Mouse (Mus musculus): ENCODE measurements around the gene Tuba3b. TPM values are rescaled to one million over a fixed set of nuclear protein-coding genes. Genes with fewer than 3 reads are reported as not detected.

The Tuba3b gene
- polyA plus RNA-seq, 1 experiment = 1,453 TPM

- H3K36me3 ChIP-seq (ENCODE audit: control insufficient read depth, insufficient read depth, low read length) = no peaks in the 10 kb centered on the region
- no peaks in the 10 kb centered on the region for H3K4me1 ChIP-seq (ENCODE audit: control insufficient read depth, insufficient read depth, low read length)
- no peak for TF ChIP-seq CTCF (IDR thresholded peaks at IDR 0.05; ENCODE audit: control insufficient read depth, insufficient read depth, insufficient replicate concordance, low read depth, low read length)
- no peak for TF ChIP-seq POLR2A (IDR thresholded peaks at IDR 0.05; ENCODE audit: control insufficient read depth, low read depth, low read length)
- H3K4me3 ChIP-seq (ENCODE audit: control insufficient read depth, low read depth, low read length) = no peak overlapping the region
- H3K27ac ChIP-seq (ENCODE audit: control insufficient read depth, insufficient read depth, low read depth, low read length) = no peak overlapping the region
- no peaks in the 10 kb centered on the region for H3K27me3 ChIP-seq (ENCODE audit: control insufficient read depth, insufficient read depth, low read length)
Measured at GRCm38 (mm10) chr6:145630269-145630668, 14.7 kb downstream of the Tuba3b start.

- Histone ChIP-seq H3K4me1 (ENCODE audit: control insufficient read depth, insufficient read depth, low read length) (no peaks in the 10 kb centered on the region), H3K36me3 (ENCODE audit: control insufficient read depth, insufficient read depth, low read length) (no peaks in the 10 kb centered on the region), H3K4me3 (ENCODE audit: control insufficient read depth, low read depth, low read length) (no peak overlapping the region), H3K27ac (ENCODE audit: control insufficient read depth, insufficient read depth, low read depth, low read length) (no peak overlapping the region), H3K27me3 (ENCODE audit: control insufficient read depth, insufficient read depth, low read length) (no peaks in the 10 kb centered on the region)
- TF ChIP-seq POLR2A (IDR thresholded peaks at IDR 0.05; ENCODE audit: control insufficient read depth, low read depth, low read length) (no peak), CTCF (IDR thresholded peaks at IDR 0.05; ENCODE audit: control insufficient read depth, insufficient read depth, insufficient replicate concordance, low read depth, low read length) (no peak)
Measured at GRCm38 (mm10) chr6:145634454-145634853, 18.9 kb downstream of the Tuba3b start.

- H3K4me3 ChIP-seq (ENCODE audit: control insufficient read depth, low read depth, low read length) = no peak overlapping the region
- peaks cover 2% of the 10 kb centered on the region; the same call in 1 of the 2 replicates for H3K4me1 ChIP-seq (ENCODE audit: control insufficient read depth, insufficient read depth, low read length)
- no peaks in the 10 kb centered on the region for H3K27me3 ChIP-seq (ENCODE audit: control insufficient read depth, insufficient read depth, low read length)
- TF ChIP-seq CTCF (IDR thresholded peaks at IDR 0.05; ENCODE audit: control insufficient read depth, insufficient read depth, insufficient replicate concordance, low read depth, low read length) (no peak), POLR2A (IDR thresholded peaks at IDR 0.05; ENCODE audit: control insufficient read depth, low read depth, low read length) (no peak)
- H3K27ac ChIP-seq (ENCODE audit: control insufficient read depth, insufficient read depth, low read depth, low read length) = no peak overlapping the region
- H3K36me3 ChIP-seq (ENCODE audit: control insufficient read depth, insufficient read depth, low read length) = no peaks in the 10 kb centered on the region
Measured at GRCm38 (mm10) chr6:145636682-145637081, 21.1 kb downstream of the Tuba3b start.

- Histone ChIP-seq H3K27ac (ENCODE audit: control insufficient read depth, insufficient read depth, low read depth, low read length) (no peak overlapping the region), H3K36me3 (ENCODE audit: control insufficient read depth, insufficient read depth, low read length) (no peaks in the 10 kb centered on the region), H3K4me1 (ENCODE audit: control insufficient read depth, insufficient read depth, low read length) (peaks cover 4% of the 10 kb centered on the region; the same call in 1 of the 2 replicates), H3K4me3 (ENCODE audit: control insufficient read depth, low read depth, low read length) (no peak overlapping the region), H3K27me3 (ENCODE audit: control insufficient read depth, insufficient read depth, low read length) (no peaks in the 10 kb centered on the region)
- TF ChIP-seq POLR2A (IDR thresholded peaks at IDR 0.05; ENCODE audit: control insufficient read depth, low read depth, low read length) (no peak), CTCF (IDR thresholded peaks at IDR 0.05; ENCODE audit: control insufficient read depth, insufficient read depth, insufficient replicate concordance, low read depth, low read length) (no peak)
Measured at GRCm38 (mm10) chr6:145638248-145638647, 22.7 kb downstream of the Tuba3b start.

GRCm38 (mm10) chr6:145640971-145641506 is 25.5 kb downstream of the Tuba3b start:
- H3K27ac ChIP-seq (ENCODE audit: control insufficient read depth, insufficient read depth, low read depth, low read length) = no peak overlapping the region
- H3K4me1 ChIP-seq (ENCODE audit: control insufficient read depth, insufficient read depth, low read length) = peaks cover 4% of the 10 kb centered on the region; the same call in 1 of the 2 replicates
- TF ChIP-seq CTCF (IDR thresholded peaks at IDR 0.05; ENCODE audit: control insufficient read depth, insufficient read depth, insufficient replicate concordance, low read depth, low read length) = no peak
- TF ChIP-seq POLR2A (IDR thresholded peaks at IDR 0.05; ENCODE audit: control insufficient read depth, low read depth, low read length) = no peak
- no peak overlapping the region for H3K4me3 ChIP-seq (ENCODE audit: control insufficient read depth, low read depth, low read length)
- no peaks in the 10 kb centered on the region for H3K27me3 ChIP-seq (ENCODE audit: control insufficient read depth, insufficient read depth, low read length)
- no peaks in the 10 kb centered on the region for H3K36me3 ChIP-seq (ENCODE audit: control insufficient read depth, insufficient read depth, low read length)

- no peak overlapping the region for H3K4me3 ChIP-seq (ENCODE audit: control insufficient read depth, low read depth, low read length)
- H3K4me1 ChIP-seq (ENCODE audit: control insufficient read depth, insufficient read depth, low read length) = no peaks in the 10 kb centered on the region; the same call in 1 of the 2 replicates
- H3K36me3 ChIP-seq (ENCODE audit: control insufficient read depth, insufficient read depth, low read length) = no peaks in the 10 kb centered on the region
- H3K27ac ChIP-seq (ENCODE audit: control insufficient read depth, insufficient read depth, low read depth, low read length) = no peak overlapping the region
- TF ChIP-seq CTCF (IDR thresholded peaks at IDR 0.05; ENCODE audit: control insufficient read depth, insufficient read depth, insufficient replicate concordance, low read depth, low read length) = no peak
- no peak for TF ChIP-seq POLR2A (IDR thresholded peaks at IDR 0.05; ENCODE audit: control insufficient read depth, low read depth, low read length)
- H3K27me3 ChIP-seq (ENCODE audit: control insufficient read depth, insufficient read depth, low read length) = no peaks in the 10 kb centered on the region
Measured at GRCm38 (mm10) chr6:145651976-145652375, 36.4 kb downstream of the Tuba3b start.

- H3K4me3 ChIP-seq (ENCODE audit: control insufficient read depth, low read depth, low read length) = no peak overlapping the region
- no peaks in the 10 kb centered on the region for H3K36me3 ChIP-seq (ENCODE audit: control insufficient read depth, insufficient read depth, low read length)
- H3K27ac ChIP-seq (ENCODE audit: control insufficient read depth, insufficient read depth, low read depth, low read length) = no peak overlapping the region
- H3K27me3 ChIP-seq (ENCODE audit: control insufficient read depth, insufficient read depth, low read length) = no peaks in the 10 kb centered on the region
- H3K4me1 ChIP-seq (ENCODE audit: control insufficient read depth, insufficient read depth, low read length) = no peaks in the 10 kb centered on the region; the same call in 1 of the 2 replicates
- TF ChIP-seq POLR2A (IDR thresholded peaks at IDR 0.05; ENCODE audit: control insufficient read depth, low read depth, low read length) (no peak), CTCF (IDR thresholded peaks at IDR 0.05; ENCODE audit: control insufficient read depth, insufficient read depth, insufficient replicate concordance, low read depth, low read length) (no peak)
Measured at GRCm38 (mm10) chr6:145652986-145653385, 37.4 kb downstream of the Tuba3b start.
